Mouse (Mus musculus) kidney, adult 8-10 months (tissue): Measurements from ENCODE around the gene Gm21915.

Source experiments
- DNase-seq, 2 experiments: peaks; one replicate each; pipeline ENCODE4 v3.0.0; 2022

The Gm21915 gene

GRCm38 (mm10) chr9:40671323-40671930 lies 1.0 kb downstream of the Gm21915 start:
- DNase-seq, result no peak

GRCm38 (mm10) chr9:40675203-40675958 lies 5.0 kb downstream of the Gm21915 start:
- DNase-seq, result no peak

- no peak for DNase-seq
Measured at GRCm38 (mm10) chr9:40678653-40679052, 8.2 kb downstream of the Gm21915 start.

- no peak for DNase-seq
Measured at GRCm38 (mm10) chr9:40685801-40686420, 15.5 kb downstream of the Gm21915 start, which contains the start of gene Clmp. TSS of gene Clmp (plus strand) at chr9:40685962.

- no peak for DNase-seq
Measured at GRCm38 (mm10) chr9:40686421-40686899, 16.0 kb downstream of the Gm21915 start.

- no peak for DNase-seq
Measured at GRCm38 (mm10) chr9:40687053-40687452, 16.6 kb downstream of the Gm21915 start.

GRCm38 (mm10) chr9:40687553-40687952 lies 17.1 kb downstream of the Gm21915 start:
- no peak for DNase-seq

- DNase-seq, result no peak
Measured at GRCm38 (mm10) chr9:40690511-40690910, 20.1 kb downstream of the Gm21915 start.

- no peak for DNase-seq
Measured at GRCm38 (mm10) chr9:40693026-40693425, 22.6 kb downstream of the Gm21915 start.

- peak in 1 of 2 experiments; percentile 26 for DNase-seq
Measured at GRCm38 (mm10) chr9:40693768-40694167, 23.4 kb downstream of the Gm21915 start.

- DNase-seq, result no peak
Measured at GRCm38 (mm10) chr9:40694284-40694683, 23.9 kb downstream of the Gm21915 start.

GRCm38 (mm10) chr9:40696086-40696485 lies 25.7 kb downstream of the Gm21915 start:
- DNase-seq, result no peak

- no peak for DNase-seq
Measured at GRCm38 (mm10) chr9:40699194-40699593, 28.8 kb downstream of the Gm21915 start.

- no peak for DNase-seq
Measured at GRCm38 (mm10) chr9:40700253-40700652, 29.8 kb downstream of the Gm21915 start.

- no peak for DNase-seq
Measured at GRCm38 (mm10) chr9:40704364-40705276, 34.2 kb downstream of the Gm21915 start.

- no peak for DNase-seq
Measured at GRCm38 (mm10) chr9:40708448-40709140, 38.2 kb downstream of the Gm21915 start.

- no peak for DNase-seq
Measured at GRCm38 (mm10) chr9:40709141-40709537, 38.7 kb downstream of the Gm21915 start.

- no peak for DNase-seq
Measured at GRCm38 (mm10) chr9:40709587-40709986, 39.2 kb downstream of the Gm21915 start.

GRCm38 (mm10) chr9:40709991-40710390 lies 39.6 kb downstream of the Gm21915 start:
- no peak for DNase-seq

- no peak for DNase-seq
Measured at GRCm38 (mm10) chr9:40711654-40712053, 41.2 kb downstream of the Gm21915 start.

GRCm38 (mm10) chr9:40717182-40717874 lies 46.9 kb downstream of the Gm21915 start:
- DNase-seq, result peak; percentile 17 to 23

GRCm38 (mm10) chr9:40717875-40718185 lies 47.4 kb downstream of the Gm21915 start:
- DNase-seq, result peak in 1 of 2 experiments; percentile 11
